Mouse (Mus musculus) cerebellum, adult 11 months (tissue): ENCODE measurements around the gene Sbf1.
A peak's percentile ranks its signal among the peaks of the same experiment; 100 is the strongest.

Experiments
- DNase-seq: peaks from one replicate; pipeline ENCODE4 v3.0.0; 2022

Sbf1 gene

DNA sequence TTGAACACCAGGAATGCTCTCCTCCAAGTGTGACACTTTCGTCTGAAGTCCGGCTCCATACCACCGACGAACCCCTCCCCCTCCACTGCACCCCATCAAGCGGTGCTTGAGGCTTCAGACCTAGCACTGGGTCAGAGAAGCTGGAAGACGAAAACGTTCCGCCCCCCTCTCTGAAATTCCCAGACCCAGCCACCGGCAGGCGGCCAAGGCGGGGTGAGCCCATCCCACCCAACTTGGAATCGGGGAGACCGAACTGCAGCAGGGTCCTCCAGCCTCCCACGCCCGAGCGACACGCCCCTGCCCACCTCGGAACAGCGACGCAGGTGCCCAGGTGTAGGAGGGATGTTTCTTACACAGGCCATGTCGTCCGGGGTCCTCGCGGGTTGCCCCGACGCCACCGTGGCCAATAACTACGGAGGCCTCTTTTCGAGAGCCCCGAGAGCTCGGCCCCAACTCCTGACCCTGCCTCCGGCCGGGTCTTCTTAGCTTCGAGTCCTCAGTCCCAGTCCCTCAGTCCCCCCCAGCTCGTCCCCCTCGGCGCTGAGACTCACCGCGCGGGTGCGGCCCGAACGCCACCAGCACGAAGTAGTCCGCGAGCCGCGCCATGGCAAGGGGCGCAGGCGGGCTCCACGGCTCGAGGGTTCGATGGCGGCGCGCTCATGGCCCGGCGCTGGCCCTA lies 461 bp downstream of the Sbf1 start:
- DNase-seq = peak; percentile 56

DNA sequence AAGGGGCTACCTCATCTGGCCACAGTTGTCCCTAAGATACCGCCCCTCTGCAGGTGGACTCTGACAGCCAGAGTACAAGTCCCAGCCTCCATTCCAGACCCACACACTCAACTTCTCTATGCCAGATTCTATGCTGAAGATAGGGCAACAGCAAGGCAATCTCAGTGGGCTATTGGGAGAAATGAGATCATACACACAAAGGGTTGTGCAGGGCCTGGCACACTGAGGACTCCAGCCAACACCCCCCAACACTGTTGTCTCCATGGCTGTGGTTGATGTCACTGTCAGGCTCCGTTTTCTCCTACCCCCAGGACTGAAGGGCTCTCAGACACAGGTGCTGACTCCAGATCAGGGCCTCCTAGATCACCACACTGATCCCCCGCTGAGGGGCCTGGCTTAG lies 1.0 kb downstream of the Sbf1 start:
- DNase-seq = no peak

DNA sequence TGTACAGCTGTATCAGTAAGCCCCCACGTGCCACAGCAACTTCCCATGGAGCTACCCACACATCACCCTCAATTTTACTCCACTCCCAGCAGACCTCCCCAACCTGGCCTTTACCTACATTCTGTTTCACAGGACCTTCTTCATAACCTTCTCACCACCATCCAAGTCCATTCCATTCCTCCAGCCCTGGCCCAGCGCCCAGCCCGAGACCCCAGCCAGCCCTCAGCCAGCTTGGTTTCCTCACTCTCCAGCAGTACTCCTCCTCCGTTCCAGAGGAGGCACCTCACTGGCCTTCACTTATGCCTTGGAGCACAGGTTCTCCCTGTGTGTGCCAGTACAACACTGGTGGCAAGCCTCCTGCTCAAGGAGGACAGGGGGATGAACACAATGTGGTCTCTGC lies 1.8 kb downstream of the Sbf1 start:
- DNase-seq = no peak

DNA sequence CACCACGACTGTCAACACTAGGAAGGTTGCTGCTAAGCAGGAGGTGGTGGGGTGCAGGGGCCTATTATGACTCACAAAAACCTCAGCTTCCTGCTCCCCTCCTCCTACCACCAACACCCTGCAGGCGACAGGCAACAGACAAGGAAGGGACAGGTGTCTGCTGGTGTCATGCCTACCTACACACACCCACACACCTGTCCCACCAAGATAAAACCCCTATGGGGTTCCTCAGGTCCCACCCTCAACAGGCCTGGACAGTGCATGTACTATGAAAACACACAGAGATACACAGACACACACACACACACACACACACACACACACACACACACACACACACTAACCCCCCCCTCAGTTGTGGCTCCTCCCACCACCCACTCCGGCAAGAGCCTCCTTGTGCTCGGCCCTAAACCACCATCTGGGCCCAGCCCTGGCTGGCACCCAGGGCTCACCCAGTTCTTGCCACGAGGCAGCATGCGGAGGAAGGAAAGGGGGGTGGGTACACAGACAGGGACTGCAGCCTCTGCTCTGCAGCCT lies 5.1 kb downstream of the Sbf1 start:
- DNase-seq = peak; percentile 70

DNA sequence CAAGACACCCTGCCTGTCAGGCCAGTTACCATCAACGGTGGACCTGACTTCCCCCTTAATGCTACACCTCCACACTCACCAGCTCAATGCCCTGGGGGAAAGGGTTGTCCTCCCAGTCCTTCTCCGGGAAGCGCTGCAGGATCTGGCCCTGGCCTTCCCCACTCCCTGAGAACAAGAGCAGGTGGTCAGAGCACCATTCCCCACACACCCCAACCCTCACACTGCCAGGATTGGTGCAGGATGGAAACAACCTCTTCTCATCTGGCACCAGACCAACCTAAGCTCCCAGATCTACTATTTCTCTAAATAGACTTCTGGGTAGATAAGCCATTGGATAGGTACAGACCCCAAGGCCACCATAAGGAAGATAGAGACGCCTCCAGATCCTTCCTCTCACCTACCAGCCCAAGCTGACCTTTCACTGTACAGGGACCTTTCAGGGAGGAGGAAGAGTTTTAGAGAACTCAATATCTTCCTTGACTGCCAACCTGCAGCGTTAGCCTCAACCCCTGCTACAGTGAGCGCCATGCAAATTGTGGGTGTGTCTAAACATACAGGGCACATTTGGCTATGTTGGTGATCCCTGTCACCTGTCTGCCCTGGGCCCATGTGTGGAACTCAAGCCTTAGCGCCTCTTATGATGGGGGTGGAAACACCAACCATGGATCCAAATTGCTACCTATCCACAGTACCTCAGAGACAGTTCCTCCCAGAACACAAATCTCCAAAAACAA lies 6.5 kb downstream of the Sbf1 start:
- DNase-seq = no peak

DNA sequence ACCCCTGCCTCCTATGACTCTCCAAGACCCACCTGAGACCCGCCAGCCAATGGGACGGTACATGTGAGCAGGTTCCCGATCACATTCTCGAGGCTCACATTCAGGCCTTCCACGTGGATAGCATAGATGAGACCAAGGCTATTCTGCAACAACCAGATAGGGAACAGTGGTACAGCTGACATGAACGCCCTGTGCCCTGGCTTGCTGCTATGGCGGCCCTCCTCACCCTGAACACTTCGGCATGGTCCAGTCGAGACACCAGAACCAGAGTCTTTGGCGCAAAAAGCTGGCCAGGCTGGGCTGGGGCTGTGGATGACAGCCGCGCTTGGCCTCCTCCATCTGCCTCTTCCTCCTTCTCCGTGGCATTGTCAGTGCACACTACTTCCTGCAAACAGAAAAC lies 7.7 kb downstream of the Sbf1 start:
- DNase-seq = no peak

DNA sequence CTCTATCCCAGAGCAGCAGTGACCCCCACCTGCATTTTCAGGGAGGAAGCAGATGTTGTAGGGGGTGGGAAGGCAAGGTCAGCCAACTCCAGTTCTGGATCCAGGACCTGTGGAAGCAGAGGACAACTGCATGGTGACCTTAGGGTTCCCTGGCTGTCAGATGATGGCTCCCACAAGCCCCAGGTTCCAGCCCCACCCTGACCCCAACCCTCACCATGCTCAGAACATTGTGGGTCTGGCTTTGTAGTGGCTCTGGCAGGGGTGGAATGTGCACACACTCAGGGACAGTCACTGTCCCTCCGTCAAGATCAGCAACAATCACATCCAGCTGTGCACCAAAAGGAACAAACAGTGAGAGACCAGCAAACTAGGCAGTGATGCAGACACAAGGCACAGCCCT lies 9.1 kb downstream of the Sbf1 start:
- peak; percentile 4 for DNase-seq

DNA sequence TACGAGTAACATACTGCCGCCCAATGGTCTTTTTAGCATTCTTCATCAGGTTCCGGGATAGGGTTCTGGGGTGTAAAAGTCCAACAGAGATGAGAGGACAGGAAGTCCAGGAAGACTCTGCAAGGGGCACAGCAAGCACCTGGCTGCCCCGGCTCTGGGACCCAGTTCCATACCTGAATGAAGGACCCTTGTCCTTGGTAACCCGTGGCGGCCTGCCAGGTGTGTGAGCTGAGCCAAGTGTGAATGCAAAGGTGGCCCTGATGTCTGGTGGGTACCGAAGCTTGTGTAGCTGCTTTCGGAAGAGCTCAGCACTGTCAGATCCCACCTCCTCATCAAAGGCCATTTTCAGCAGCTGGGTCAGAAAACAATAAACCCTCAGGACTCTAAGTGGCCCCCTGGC lies 14.5 kb downstream of the Sbf1 start:
- DNase-seq = no peak

DNA sequence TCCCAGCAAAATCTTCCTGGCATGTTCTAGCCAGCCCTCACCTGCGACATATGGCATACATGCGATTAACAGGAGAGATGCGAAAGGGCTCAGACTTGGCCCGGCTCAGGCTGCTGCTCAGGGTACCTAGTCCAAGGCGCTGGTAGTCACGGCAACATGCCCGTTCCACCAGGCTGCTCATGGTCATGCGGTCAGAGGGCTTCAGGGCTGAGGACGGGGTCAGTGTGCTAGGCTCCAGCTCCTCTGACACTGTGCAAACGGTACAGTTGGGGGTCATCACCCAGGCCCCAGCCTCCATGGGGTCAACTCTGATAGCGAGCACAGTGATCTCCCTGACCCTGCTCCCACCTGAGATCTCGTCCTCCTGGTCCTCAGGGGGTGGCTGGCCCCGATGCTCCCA lies 14.9 kb downstream of the Sbf1 start:
- DNase-seq = no peak

DNA sequence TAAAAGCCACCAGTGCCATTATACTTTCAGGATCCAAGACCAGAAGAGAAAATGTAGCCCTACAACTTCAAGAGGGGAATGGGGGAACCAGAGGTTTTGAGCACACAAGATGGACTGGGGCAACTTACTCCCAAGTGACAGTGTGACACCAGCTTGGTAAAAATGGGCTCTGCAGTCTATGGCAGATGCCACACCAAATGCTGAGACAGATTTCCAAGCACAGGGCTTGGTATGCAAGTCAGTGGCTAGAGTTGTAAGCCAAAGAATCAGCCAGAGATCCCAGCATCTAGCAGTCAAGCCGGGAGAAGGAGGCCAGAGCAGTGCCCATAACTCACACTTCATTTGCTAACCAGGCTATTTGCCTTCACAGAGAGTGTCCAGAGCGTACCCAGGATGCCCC lies 17.4 kb downstream of the Sbf1 start:
- DNase-seq = no peak

DNA sequence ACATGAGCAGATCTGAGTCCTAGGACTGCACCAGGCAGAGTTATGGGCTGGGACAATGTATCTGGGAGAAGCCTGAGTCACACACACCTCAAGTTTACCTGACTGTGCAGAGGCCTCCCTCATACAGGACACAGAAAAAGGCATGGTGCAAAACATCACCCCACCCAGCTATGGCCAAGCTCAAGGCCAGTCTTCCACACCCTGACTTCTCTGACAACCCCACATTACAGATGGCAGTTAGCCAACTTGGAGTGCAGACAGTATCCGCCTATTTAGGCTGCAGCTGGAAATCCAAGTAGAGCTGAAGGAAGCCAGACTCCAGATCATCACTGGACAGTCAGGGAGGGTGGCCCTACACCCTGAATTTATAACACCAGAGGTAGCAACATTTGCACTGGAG lies 18.6 kb downstream of the Sbf1 start:
- no peak for DNase-seq

DNA sequence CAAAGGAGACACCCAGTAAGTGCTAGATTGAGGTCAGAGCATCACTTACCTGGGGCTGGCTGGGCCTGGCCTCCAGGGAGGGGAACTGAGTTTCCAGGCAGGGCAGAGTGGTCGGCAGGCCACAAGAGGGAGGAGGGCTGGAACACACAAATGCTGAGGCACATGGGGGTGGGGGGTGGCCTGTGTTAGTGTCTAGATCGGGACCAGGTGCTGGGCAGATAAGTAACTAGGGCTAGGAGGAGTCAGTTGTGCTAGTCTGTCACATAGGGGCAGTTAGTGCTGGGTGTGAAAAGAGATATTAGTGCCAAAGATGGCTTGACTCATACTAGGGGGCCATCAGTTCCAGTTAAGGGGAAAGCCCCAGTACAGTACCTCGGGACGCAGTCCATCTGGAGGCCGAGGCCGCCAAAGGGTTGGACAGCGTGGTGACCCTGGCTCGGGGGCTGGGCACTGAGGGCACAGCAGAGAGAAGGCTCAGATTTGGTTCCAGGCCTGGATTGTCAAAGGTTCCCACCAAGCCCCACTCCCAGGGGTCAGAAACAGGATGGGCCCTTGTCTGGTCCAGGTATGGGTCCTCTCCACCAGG lies 19.4 kb downstream of the Sbf1 start:
- DNase-seq = no peak

DNA sequence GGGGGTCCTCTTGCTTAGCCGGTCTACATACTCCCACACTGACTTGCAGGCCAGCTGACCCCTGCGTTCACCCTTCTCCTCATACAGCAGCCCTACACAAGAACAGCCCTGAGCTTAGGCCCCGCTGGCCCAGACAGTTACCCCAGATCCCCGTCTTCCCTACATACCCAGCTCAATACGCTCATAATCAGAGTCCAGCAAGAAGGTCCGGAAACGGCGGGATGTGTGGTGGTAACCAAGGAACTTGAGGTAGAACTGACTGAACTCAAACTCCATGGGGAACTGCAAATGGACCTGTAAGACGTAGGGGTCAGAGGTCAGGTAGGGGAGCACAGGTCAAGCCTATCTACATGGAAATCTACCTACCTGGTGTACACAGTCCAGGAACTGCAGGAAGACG lies 21.3 kb downstream of the Sbf1 start:
- no peak for DNase-seq

DNA sequence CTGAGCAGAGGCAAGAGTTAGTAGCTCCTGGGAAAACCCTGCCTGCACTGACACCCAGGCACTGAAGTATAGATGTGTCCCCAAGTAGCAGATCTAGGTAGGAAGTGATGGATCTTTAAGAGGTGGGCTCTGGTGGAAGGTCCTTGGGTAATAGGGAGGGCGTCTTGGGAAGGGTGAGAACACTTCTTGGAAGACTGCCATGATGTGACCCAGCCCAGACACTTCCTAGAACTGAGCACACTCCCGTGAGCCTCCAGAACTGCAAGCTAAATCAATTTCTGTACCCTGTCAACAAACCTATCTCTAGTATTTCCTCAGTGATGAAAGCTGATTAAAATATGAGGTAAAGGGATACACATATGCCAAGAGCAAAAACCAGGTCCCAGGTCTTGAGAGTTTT lies 22.3 kb downstream of the Sbf1 start:
- no peak for DNase-seq

DNA sequence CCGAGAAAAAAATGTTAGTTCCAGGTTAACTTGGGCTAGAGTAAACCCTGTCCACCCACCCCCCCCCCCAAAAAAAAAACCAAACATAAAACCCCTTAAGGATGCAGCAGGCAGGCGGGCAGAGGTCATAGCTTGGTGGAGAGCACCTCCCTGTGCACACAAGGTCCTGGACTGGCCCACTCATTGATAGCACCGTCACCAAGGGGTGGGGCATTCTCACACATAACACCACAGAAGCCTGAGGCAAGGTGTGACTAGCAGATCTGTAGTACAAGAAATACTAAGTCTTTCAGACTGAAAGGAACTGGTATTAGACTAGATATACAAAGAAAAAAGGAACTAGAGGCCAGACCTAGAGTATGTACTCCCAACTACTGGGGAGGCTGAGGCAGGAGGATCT lies 23.6 kb downstream of the Sbf1 start:
- DNase-seq = no peak

DNA sequence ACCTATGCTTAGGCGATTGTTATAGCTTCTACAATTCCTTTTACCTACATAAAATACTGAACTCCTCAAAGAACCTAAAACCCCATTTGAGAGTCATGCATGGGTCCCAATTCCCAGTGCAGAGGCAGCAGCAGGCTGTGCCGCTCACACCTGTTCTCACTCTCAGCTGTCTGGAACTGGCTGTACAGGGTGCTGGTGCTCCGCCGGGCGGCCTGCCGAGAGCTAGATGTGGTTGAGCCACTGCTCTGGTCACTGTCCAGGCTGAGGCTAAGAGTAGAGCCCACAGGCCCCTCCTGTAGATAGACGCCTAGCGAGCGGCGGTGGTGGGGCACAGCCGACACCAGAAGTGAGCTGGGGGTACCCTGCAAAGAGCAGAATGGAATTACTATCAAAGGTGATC lies 25.7 kb downstream of the Sbf1 start:
- no peak for DNase-seq

DNA sequence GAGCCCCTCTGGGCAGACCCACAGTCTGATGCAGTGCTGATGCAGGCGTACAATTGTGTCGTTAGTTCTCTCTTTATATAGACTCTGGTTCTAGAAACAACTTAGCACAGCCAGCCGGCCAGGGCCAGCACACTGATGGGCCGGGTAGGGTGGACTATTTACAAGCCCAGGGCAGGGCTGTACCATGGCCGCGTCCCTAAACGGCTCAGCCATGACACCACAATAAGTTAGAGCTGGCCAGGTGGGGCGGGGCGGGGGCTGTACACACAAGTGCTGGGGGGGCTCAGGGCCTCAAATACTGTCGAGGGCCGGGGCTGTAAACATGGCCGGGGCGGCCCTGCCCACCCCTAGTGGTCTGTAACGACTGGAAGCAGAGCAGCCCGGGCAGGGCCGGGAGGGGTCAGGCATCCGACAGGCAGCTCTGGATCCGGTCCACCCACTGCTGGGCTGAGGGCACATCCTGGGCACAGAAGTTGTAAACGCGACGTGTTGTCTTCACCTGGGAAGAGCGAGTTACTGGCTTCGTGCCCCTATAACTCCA lies 26.8 kb downstream of the Sbf1 start:
- no peak for DNase-seq

DNA sequence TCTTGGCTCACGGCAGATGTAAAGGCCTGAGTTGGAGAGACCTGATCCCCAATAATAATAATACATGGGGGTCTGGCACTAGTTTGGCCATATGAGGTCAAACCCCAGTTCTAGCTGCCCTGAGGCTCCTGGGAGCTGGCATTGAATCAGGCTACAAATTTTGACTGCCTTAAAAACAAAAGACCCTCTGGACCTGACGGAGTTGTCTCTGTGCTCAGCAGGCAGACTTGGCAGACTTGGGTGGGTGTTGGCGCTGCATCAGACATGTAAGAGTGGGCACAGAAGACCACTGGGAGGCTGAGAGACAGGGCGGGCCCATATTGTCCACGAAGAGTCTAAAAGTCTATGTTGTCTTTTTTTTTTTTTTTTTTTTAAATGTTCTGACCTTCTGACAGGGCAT lies 28.5 kb downstream of the Sbf1 start:
- no peak for DNase-seq

DNA sequence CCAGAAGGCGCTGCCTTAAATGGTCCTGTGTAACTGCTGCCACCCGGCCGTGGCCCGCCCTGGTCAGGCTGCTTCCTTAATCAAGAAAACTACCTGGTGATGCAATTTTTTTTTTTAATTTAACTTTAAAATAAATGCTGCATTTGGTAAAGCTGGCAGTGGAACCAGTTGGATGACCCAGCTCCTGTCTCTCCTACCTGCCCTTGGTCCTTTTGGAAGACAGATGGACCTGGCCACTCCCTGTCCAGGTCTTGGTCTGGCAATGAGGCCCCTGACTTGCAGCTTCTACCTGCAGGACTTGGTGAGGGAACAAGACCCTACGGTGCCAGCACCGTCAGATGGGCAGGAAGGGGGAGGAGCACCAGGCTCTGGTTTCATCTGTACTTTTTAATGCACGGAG lies 29.0 kb downstream of the Sbf1 start:
- no peak for DNase-seq

DNA sequence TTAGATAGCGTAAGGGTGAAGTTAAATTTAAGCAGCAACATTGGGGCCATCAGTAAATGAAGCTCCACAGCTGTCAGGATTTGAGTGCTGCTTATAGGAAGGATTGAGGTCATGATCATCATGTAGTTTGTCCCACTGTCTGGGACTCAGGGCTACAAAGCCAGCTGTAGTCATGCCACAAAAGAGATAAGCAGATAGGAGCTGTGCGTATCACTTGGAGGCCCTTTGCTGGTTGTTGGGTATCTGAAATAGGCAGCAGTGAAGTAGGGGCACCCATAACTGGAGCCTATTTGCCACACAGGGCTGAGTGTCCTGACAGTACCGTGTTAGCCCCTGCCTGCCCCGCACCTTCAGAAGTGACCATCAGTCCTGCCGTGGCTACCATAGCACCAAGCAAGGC lies 29.6 kb downstream of the Sbf1 start:
- no peak for DNase-seq

DNA sequence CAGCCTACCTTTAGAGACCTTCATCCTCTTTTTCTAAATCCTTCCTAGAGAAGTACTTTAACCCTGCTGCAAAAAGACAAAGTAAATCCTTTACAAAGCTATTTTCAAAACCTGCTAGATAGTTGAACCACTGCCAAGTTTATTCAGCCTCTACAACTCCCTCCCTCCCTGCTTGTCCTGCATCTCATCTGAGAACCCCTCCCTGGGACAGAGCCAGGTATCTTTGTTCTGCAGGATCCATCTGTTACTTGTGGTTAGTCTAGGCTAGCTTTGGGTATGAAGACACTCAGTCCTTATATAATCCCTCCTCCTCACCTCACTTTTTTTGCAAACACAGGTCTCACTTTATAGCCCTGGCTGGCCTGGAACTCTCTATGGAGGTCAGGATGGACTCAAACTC lies 30.1 kb downstream of the Sbf1 start:
- peak; percentile 40 for DNase-seq

DNA sequence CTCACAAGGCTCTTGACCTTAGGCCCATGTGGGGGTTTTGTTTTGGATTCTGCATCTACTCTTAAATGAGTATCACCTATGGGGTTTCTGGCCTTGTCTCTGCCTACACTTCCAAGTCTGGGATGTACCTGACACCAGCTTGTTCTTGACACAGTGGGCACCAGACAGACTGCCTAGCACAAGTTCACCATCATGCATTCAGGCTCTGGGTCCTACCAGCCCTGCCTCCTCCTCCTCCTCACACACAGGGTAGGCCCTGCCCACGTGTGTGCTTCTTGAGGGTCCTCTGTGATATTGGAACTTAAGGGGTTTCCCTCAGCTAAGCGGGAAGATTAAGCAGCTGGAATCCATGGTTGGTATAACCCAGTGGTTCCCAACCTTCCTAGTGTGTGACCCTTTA lies 31.0 kb downstream of the Sbf1 start:
- no peak for DNase-seq

DNA sequence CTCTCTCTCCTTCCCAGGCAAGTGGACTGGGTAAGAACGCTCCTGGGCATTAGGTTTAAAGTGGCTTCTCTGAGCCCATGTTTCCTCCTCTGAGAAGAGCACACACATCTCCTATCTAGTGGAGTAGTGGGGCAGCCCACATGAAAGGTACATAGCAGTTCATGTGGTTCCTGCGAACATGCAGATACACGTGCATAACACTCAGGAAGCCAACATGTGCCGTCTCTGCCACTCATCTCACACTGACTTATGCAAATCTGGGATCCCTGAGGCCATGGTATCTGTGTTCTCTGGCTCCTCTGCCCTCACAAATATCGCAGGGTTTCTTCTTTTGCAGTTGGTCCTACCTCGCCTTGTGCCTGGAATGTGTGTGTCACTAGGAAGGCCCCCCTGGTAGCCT lies 32.6 kb downstream of the Sbf1 start:
- no peak for DNase-seq

DNA sequence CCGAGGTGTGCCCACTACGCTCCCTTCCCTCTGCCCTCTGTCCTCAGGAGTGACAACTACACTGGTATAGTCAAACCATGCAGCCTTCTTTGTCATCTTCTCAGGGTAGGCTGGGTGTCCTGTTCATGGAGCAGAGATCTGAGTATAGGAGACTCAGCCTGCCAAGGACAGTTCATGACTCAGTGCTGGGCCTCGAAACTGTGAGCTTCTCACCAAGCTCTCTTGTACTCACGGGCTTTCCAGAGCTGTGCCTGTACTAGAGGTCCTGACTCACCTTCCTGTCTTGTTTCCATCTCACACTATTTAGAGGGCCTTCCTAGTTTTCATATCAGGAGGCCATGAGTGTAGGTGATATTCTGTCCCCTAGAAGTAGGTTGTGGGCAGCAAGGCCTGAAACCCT lies 37.7 kb downstream of the Sbf1 start:
- DNase-seq = no peak
